Mouse (Mus musculus) hindbrain, embryonic 14.5 days (tissue): ENCODE measurements around the gene Tubb3. TPM values are rescaled to one million over a fixed set of nuclear protein-coding genes. Genes with fewer than 3 reads are reported as not detected.
"Not testable (repeated sequence)": the region's sequence is repeated elsewhere in the genome, so short reads cannot be mapped to it uniquely, and the experiment has no call there.

ENCODE experiments used
- ATAC-seq: fragments of 200-750 bp; cut with Nextera tagmentation; 2 replicates; pipeline ENCODE4 v1.8.0; 2017; ENCODE audit warnings: moderate number of reproducible peaks, mild to moderate bottlenecking, moderate TSS enrichment, moderate library complexity; ENCODE audit not compliant: low FRiP score
- DNase-seq: peaks from one replicate; pipeline ENCODE4 v3.0.0-alpha.2; 2015; ENCODE audit warnings: low spot score
- H3K27ac ChIP-seq: fragments of 300-500 bp; sonication (generic); 2 replicates; pipeline ENCODE4 v1.5.1; 2014; ENCODE audit warnings: mild to moderate bottlenecking, moderate library complexity
- H3K27me3 ChIP-seq: fragments of 300-500 bp; sonication (generic); 2 replicates; pipeline ENCODE4 v1.6.1; 2014; ENCODE audit warnings: mild to moderate bottlenecking, low read length, mixed read lengths; ENCODE audit not compliant: control insufficient read depth, insufficient read depth
- H3K36me3 ChIP-seq: fragments of 300-500 bp; sonication (generic); replicated peaks from 2 replicates; pipeline ENCODE4 v1.6.1; 2014; ENCODE audit not compliant: control insufficient read depth, insufficient read depth
- H3K4me1 ChIP-seq: fragments of 300-500 bp; sonication (generic); replicated peaks from 2 replicates; pipeline ENCODE4 v1.6.1; 2014; ENCODE audit warnings: antibody characterized with exemption, low read length, mixed read lengths; ENCODE audit not compliant: control insufficient read depth, insufficient read depth
- H3K4me2 ChIP-seq: fragments of 300-500 bp; sonication (generic); replicated peaks from 2 replicates; pipeline ENCODE4 v1.6.1; 2014; ENCODE audit warnings: mild to moderate bottlenecking, moderate library complexity
- H3K4me3 ChIP-seq: fragments of 300-500 bp; sonication (generic); replicated peaks from 2 replicates; pipeline ENCODE4 v1.5.1; 2014; ENCODE audit warnings: mild to moderate bottlenecking, low read length
- H3K9ac ChIP-seq: fragments of 300-500 bp; sonication (generic); 2 replicates; pipeline ENCODE4 v1.6.1; 2014
- H3K9me3 ChIP-seq: fragments of 300-500 bp; sonication (generic); 2 replicates; pipeline ENCODE4 v1.6.1; 2016; ENCODE audit warnings: low read length; ENCODE audit not compliant: control insufficient read depth
- WGBS: fragments of 180-500 bp; shearing (Covaris S2); extraction: QIAGEN DNeasy Blood & Tissue Kit; methylation state at CpG from one replicate; pipeline ENCODE4 v1.1.7; 2014; 5-methylcytosine and 5-hydroxymethylcytosine counted together
- polyA plus RNA-seq: library from polyadenylated mRNA; unstranded; fragments of >200 nt; fragmentation: Nextera tagmentation; extraction: Ambion mirVana; gene quantifications from 2 replicates; pipeline ENCODE4 v1.2.1, GENCODE M21; 2014

The Tubb3 gene
- polyA plus RNA-seq, 1 experiment from 2014 or later, result 1,715 TPM

DNA sequence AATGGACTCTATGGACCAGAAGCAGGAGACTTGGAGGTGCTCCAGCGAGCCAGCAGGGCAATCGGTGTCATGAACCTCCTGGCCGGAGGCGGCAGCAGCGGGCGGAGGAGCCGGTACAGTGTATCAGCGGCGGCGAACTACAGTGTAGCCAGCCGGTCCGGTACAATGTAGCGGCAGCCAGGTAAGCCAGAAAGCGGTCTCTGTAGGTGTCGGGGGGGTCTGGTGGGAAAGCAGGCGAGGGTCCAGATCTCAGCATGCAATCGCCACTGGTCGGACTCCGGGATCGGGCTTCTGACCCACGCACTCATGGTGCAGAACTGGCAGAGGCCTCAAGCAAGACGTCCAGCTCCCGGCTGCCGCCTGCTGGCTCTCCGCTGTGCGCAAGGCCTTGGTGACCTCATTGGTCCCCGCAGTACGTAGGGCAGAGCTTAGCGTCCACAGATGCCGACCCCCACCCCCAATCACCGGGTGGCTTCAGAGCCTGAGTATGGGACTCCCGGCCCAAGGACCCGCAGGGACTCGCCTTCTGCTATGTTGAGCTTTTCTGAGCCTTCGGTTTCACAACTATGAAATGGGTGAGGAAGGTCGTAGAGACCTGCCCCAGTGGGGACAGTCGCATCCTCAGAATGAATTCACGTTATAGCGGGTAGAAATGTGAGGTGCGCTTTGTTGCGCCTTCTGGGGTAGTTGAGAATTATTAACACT lies 31.8 kb downstream of the Tubb3 start:
- Histone ChIP-seq H3K27me3 (no peaks in the 10 kb centered on the region), H3K27ac (peak overlapping the region; percentile 87), H3K4me1 (peaks cover 8% of the 10 kb centered on the region), H3K9me3 (no peaks in the 10 kb centered on the region), H3K9ac (peak overlapping the region; percentile 89), H3K36me3 (no peaks in the 10 kb centered on the region), H3K4me3 (peak overlapping the region; percentile 52), H3K4me2 (peak overlapping the region; percentile 64)
- under 1% methylated on average over 41 of the region's 41 CpGs for WGBS
- peak; percentile 95 for ATAC-seq
- DNase-seq, result peak; percentile 86

DNA sequence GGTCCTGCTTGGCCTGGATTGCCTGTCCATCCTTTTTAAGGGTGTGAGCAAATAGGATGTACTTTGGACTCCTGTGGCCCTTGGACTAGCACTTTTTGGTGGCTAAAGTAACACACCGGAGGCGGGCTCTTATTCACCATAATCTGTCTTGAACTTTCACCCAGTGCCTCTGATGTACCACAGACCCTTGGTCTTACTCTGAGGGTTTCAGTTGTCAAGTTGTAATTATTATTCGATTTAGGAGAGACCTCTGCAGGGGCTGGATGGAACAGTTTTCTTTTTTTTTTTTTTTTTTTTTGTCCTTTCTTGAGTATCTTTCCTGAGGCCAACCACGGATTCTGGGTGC lies 32.3 kb downstream of the Tubb3 start:
- Histone ChIP-seq H3K4me1 (peaks cover 8% of the 10 kb centered on the region), H3K4me2 (peak overlapping the region; percentile 64), H3K27ac (peak overlapping the region; percentile 87), H3K9me3 (no peaks in the 10 kb centered on the region), H3K27me3 (no peaks in the 10 kb centered on the region), H3K4me3 (peak overlapping the region; percentile 52), H3K9ac (peak overlapping the region; percentile 89), H3K36me3 (no peaks in the 10 kb centered on the region)
- ATAC-seq (no peak), DNase-seq (no peak)
- 35% methylated on average over 4 of the region's 4 CpGs for WGBS

DNA sequence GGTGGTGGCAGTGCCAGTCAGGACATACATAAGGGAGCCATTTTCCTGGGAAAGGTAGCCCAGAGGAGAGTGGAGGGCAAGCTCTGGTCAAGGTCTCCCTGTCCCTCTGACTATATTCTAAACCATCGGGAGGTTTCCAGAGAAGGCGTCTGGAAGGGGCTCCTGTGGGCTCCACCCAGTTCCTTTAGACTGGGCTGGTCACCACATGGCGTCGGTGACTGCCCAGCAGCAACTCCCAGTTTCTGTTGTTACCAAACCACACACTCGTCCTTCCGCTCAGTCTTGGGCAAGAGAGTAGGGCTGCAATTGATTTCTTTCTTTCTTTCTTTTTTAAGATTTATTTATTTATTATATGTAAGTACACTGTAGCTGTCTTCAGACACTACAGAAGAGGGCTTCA lies 32.9 kb downstream of the Tubb3 start:
- H3K27ac ChIP-seq, result no peak overlapping the region
- no peak overlapping the region for H3K9ac ChIP-seq
- peaks cover 8% of the 10 kb centered on the region for H3K4me1 ChIP-seq
- no peak for ATAC-seq
- H3K36me3 ChIP-seq, result 0 out of 2 replicates have a peak, but pooled peaks cover 3% of the 10 kb centered on the region
- WGBS, result 86% methylated on average over 6 of the region's 6 CpGs
- no peaks in the 10 kb centered on the region for H3K9me3 ChIP-seq
- no peak for DNase-seq
- H3K27me3 ChIP-seq, result no peaks in the 10 kb centered on the region
- 0 out of 2 replicates have a peak overlapping the region, but pooled peaks have one; percentile 52 for H3K4me3 ChIP-seq
- peak overlapping the region; percentile 64 for H3K4me2 ChIP-seq

DNA sequence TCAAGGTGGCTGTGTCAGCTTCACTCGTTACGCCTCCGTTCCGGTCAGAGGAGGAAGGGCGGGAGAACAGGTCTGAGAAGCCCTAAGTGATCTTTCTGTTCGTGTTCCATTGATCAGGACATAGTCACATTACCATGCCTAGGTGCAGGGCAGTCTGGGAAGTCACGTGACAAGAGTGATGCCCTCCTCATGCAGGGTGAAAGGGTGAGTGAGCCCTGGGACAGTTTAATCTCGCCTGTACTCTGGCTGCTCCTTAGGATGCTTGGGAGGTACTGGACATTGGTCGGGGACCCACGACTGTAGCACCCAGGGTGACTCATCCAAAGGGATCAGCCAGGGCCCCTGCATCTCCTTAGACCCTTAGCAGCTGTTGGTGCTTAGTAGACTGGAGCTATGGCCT lies 34.8 kb downstream of the Tubb3 start:
- Histone ChIP-seq H3K27me3 (no peaks in the 10 kb centered on the region), H3K9me3 (no peaks in the 10 kb centered on the region), H3K4me1 (peaks cover 8% of the 10 kb centered on the region), H3K9ac (no peak overlapping the region), H3K36me3 (peaks cover 19% of the 10 kb centered on the region), H3K27ac (no peak overlapping the region), H3K4me3 (no peak overlapping the region), H3K4me2 (no peak overlapping the region)
- ATAC-seq, result no peak
- DNase-seq, result no peak
- WGBS, result 92% methylated on average over 10 of the region's 10 CpGs

DNA sequence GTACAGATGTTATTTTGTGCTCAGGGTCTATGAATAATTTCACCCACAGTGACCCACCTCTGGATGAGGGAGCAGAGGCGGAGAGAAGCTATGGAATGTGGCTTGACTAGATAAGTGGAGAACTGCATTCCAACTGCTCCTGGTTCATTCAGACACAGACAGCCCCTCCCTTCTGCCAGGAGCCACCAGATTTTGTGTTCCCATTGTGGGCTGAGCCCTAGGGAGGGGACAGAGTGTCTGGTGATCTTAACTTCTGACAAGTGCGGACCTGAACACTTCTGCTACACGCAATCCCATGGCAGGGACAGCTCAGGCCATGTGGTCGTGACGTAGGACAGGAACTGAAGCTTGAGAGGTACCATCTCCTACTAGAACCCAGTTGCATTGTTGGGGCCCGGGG lies 35.6 kb downstream of the Tubb3 start:
- 89% methylated on average over 6 of the region's 6 CpGs for WGBS
- no peaks in the 10 kb centered on the region for H3K27me3 ChIP-seq
- no peak for DNase-seq

DNA sequence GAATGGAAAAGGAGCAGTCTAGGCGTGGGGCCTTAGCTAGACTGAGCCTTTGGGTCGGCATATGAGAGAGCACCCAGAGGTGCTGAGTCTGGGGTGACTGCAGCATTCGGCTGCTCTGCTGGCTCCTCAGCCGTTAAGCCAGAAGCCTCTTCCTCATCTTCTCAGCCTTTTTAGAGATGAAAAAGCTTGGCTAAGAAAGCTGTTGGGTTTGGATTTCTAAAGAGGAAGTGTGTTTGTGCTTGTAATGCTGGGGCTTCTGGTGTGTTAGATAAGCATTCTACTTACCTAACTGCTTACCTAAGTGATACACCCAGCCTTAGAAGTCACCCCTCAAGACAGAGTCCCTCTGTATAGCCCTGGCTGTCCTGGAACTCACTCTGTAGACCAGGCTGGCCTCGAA lies 39.6 kb downstream of the Tubb3 start:
- no peak overlapping the region for H3K4me2 ChIP-seq
- 92% methylated on average over 5 of the region's 5 CpGs for WGBS
- no peak overlapping the region for H3K9ac ChIP-seq
- no peak overlapping the region for H3K27ac ChIP-seq
- no peaks in the 10 kb centered on the region for H3K27me3 ChIP-seq
- DNase-seq (no peak), ATAC-seq (no peak)
- no peaks in the 10 kb centered on the region for H3K9me3 ChIP-seq
- H3K36me3 ChIP-seq, result peaks cover 67% of the 10 kb centered on the region
- no peaks in the 10 kb centered on the region for H3K4me1 ChIP-seq
- no peak overlapping the region for H3K4me3 ChIP-seq

More for the DNA sequence above, 35.6 kb downstream of the Tubb3 start:
- no peak overlapping the region for H3K4me2 ChIP-seq
- no peak for ATAC-seq
- peaks cover 8% of the 10 kb centered on the region for H3K4me1 ChIP-seq
- no peak overlapping the region for H3K4me3 ChIP-seq
- H3K9ac ChIP-seq, result no peak overlapping the region
- no peaks in the 10 kb centered on the region for H3K9me3 ChIP-seq
- no peak overlapping the region for H3K27ac ChIP-seq
- H3K36me3 ChIP-seq, result peaks cover 27% of the 10 kb centered on the region

DNA sequence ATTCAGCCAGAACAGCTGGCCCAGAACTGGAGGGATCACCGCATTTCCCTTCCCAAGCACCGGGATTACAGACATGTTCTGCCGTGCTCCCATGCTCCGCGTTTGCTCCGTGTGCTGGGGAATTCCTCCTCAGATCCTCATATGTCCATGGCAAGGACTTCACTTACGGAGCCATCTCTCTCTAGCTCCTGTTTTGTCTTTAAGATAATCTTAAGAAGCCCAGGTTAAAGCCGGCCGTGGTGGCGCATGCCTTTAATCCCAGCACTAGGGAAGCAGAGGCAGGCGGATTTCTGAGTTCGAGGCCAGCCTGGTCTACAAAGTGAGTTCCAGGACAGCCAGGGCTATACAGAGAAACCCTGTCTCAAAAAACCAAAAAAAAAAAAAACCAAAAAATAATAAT lies 40.5 kb downstream of the Tubb3 start:
- H3K27ac ChIP-seq, H3K27me3 ChIP-seq, H3K9me3 ChIP-seq, H3K4me2 ChIP-seq, ATAC-seq, H3K4me1 ChIP-seq, H3K9ac ChIP-seq, DNase-seq, H3K4me3 ChIP-seq: not testable (repeated sequence)
- 94% methylated on average over 12 of the region's 12 CpGs for WGBS
- H3K36me3 ChIP-seq, result peaks cover 76% of the 10 kb centered on the region

DNA sequence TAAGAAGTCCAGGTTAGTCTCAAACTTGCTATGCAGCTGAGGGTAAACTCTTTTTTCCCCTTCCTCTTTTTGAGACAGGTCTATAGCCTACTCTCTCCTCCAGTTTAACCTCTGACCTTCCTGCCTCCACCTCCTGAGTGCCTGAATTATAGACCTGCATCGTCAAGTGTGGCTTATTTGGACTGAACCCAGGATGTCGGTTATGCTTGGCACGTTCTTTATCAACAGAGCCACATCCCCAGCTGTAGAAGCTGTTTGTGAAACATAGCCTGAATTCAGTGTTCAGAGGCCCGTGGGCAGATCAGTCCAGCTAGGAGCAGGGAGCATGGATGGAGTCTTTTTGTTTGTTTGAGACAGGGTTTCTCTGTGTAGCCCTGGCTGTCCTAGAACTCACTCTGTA lies 40.9 kb downstream of the Tubb3 start:
- Histone ChIP-seq H3K9me3 (no peaks in the 10 kb centered on the region), H3K4me1 (no peaks in the 10 kb centered on the region), H3K27ac (no peak overlapping the region), H3K36me3 (peaks cover 80% of the 10 kb centered on the region), H3K4me3 (no peak overlapping the region), H3K9ac (no peak overlapping the region), H3K27me3 (no peaks in the 10 kb centered on the region), H3K4me2 (no peak overlapping the region)
- 94% methylated on average over 4 of the region's 4 CpGs for WGBS
- DNase-seq (no peak), ATAC-seq (no peak)

DNA sequence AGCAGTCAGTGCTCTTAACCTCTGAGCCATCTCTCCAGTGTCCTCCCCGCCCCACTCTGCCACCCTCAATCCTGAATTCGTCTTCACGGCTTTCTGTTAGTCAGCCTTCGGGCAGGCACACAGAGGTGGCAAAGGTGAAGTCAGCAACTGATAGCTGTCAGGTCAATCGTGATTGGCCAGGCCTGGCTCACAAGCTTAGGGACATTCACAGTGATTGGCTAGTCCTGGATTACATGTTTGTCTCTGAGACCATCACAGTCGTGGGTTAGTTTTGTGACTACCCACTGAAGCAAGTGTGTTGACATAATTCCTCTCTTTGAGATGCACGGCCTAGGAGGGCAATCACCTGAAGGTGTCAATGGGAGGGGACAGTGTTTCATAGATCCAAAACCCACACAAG lies 42.1 kb downstream of the Tubb3 start:
- Histone ChIP-seq H3K27me3 (no peaks in the 10 kb centered on the region), H3K9me3 (no peaks in the 10 kb centered on the region), H3K4me3 (no peak overlapping the region), H3K4me1 (no peaks in the 10 kb centered on the region), H3K4me2 (no peak overlapping the region), H3K27ac (no peak overlapping the region), H3K36me3 (peaks cover 92% of the 10 kb centered on the region), H3K9ac (no peak overlapping the region)
- 84% methylated on average over 7 of the region's 7 CpGs for WGBS
- ATAC-seq, result no peak
- no peak for DNase-seq

DNA sequence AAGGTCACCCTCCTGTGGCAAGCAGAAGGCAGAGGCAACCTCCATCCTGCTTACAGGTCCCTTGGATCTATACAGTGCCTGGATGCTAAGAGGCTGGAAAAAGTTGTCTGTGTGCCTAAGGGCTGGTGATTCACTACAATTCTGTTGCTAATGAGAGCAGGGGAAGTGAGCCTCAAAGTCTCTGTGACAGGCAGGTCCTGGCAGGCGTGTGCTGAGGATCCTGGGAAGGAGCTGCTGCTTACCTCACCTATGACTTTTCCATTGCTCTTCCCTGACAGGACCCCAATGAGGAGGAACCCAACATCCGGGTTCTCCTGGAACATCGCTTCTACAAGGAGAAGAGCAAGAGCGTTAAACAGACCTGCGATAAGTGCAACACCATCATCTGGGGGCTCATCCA lies 42.7 kb downstream of the Tubb3 start:
- H3K4me1 ChIP-seq, result no peaks in the 10 kb centered on the region
- H3K9ac ChIP-seq, result no peak overlapping the region
- ATAC-seq (no peak), DNase-seq (no peak)
- H3K4me3 ChIP-seq, result no peak overlapping the region
- no peaks in the 10 kb centered on the region for H3K9me3 ChIP-seq
- H3K4me2 ChIP-seq, result no peak overlapping the region
- H3K27me3 ChIP-seq, result no peaks in the 10 kb centered on the region
- H3K36me3 ChIP-seq, result peaks cover 97% of the 10 kb centered on the region
- 87% methylated on average over 5 of the region's 5 CpGs for whole genome bisulfite sequencing
- H3K27ac ChIP-seq, result no peak overlapping the region
